Mouse (Mus musculus) stomach, embryonic 16.5 days (tissue): ENCODE measurements around the gene Hoxd13. TPM values are rescaled to one million over a fixed set of nuclear protein-coding genes. Genes with fewer than 3 reads are reported as not detected.

ENCODE experiments used
- ATAC-seq: fragments of 200-750 bp; cut with Nextera tagmentation; 2 replicates; pipeline ENCODE4 v1.8.0; 2017; ENCODE audit warnings: moderate number of reproducible peaks, moderate TSS enrichment; ENCODE audit not compliant: insufficient read depth, low FRiP score
- H3K27ac ChIP-seq: fragments of 300-500 bp; sonication (generic); 2 replicates; pipeline ENCODE4 v1.5.1; 2014; ENCODE audit warnings: low read length
- H3K27me3 ChIP-seq: fragments of 300-500 bp; sonication (generic); 2 replicates; pipeline ENCODE4 v1.6.1; 2014; ENCODE audit warnings: low read length, control low read depth, mixed read lengths; ENCODE audit not compliant: control insufficient read depth, insufficient read depth
- H3K36me3 ChIP-seq: fragments of 300-500 bp; sonication (generic); 2 replicates; pipeline ENCODE4 v1.6.1; 2014; ENCODE audit warnings: low read length; ENCODE audit not compliant: control insufficient read depth, insufficient read depth
- H3K4me1 ChIP-seq: fragments of 300-500 bp; sonication (generic); 2 replicates; pipeline ENCODE4 v1.6.1; 2014; ENCODE audit warnings: low read length, control low read depth, mixed read lengths; ENCODE audit not compliant: control insufficient read depth, insufficient read depth
- H3K4me2 ChIP-seq: fragments of 300-500 bp; sonication (generic); 2 replicates; pipeline ENCODE4 v1.6.1; 2014; ENCODE audit warnings: low read depth, low read length, mixed read lengths
- H3K4me3 ChIP-seq: fragments of 300-500 bp; sonication (generic); replicated peaks from 2 replicates; pipeline ENCODE4 v1.5.1; 2014; ENCODE audit warnings: mild to moderate bottlenecking, low read length
- H3K9ac ChIP-seq: fragments of 300-500 bp; sonication (generic); 2 replicates; pipeline ENCODE4 v1.6.1; 2014; ENCODE audit warnings: low read length
- H3K9me3 ChIP-seq: fragments of 300-500 bp; sonication (generic); replicated peaks from 2 replicates; pipeline ENCODE4 v1.6.1; 2016; ENCODE audit warnings: low read length, control low read depth; ENCODE audit not compliant: control insufficient read depth
- WGBS: fragments of 180-500 bp; shearing (Covaris S2); extraction: QIAGEN DNeasy Blood & Tissue Kit; methylation state at CpG from one replicate; pipeline ENCODE4 v1.1.7; 2014; 5-methylcytosine and 5-hydroxymethylcytosine counted together
- polyA plus RNA-seq: library from polyadenylated mRNA; unstranded; fragments of >200 nt; fragmentation: Nextera tagmentation; extraction: Ambion mirVana; gene quantifications from 2 replicates; pipeline ENCODE4 v1.2.1, GENCODE M21; 2015

Gene Hoxd13
- polyA plus RNA-seq, 1 experiment from 2014 or later = not detected

GRCm38 (mm10) chr2:74685059-74685603, 17.0 kb downstream of the Hoxd13 start:
- Histone ChIP-seq H3K9ac (no peak overlapping the region), H3K36me3 (no peaks in the 10 kb centered on the region), H3K4me2 (no peak overlapping the region), H3K27me3 (peaks cover 92% of the 10 kb centered on the region), H3K4me1 (peaks cover 10% of the 10 kb centered on the region), H3K27ac (no peak overlapping the region), H3K4me3 (no peak overlapping the region), H3K9me3 (no peaks in the 10 kb centered on the region)
- no peak for ATAC-seq
- 14% methylated on average over 4 of the region's 4 CpGs for WGBS

- Histone ChIP-seq H3K36me3 (no peaks in the 10 kb centered on the region), H3K4me2 (no peak overlapping the region), H3K9me3 (no peaks in the 10 kb centered on the region), H3K4me3 (no peak overlapping the region), H3K27me3 (peaks cover 87% of the 10 kb centered on the region), H3K27ac (no peak overlapping the region), H3K4me1 (peaks cover 10% of the 10 kb centered on the region), H3K9ac (no peak overlapping the region)
- ATAC-seq = no peak
- WGBS = 6% methylated on average over 17 of the region's 17 CpGs
These were observed 18.3 kb downstream of the Hoxd13 start for GRCm38 (mm10) chr2:74686301-74686987.

- Histone ChIP-seq H3K9ac (no peak overlapping the region), H3K4me1 (peaks cover 5% of the 10 kb centered on the region), H3K4me2 (no peak overlapping the region), H3K4me3 (no peak overlapping the region), H3K27ac (no peak overlapping the region), H3K27me3 (peaks cover 87% of the 10 kb centered on the region), H3K36me3 (no peaks in the 10 kb centered on the region), H3K9me3 (no peaks in the 10 kb centered on the region)
- WGBS = 2% methylated on average over 27 of the region's 27 CpGs
- ATAC-seq = no peak
These were observed 19.0 kb downstream of the Hoxd13 start for GRCm38 (mm10) chr2:74686988-74687697.

GRCm38 (mm10) chr2:74687698-74688555, 19.8 kb downstream of the Hoxd13 start:
- H3K27me3 ChIP-seq = peaks cover 86% of the 10 kb centered on the region
- peaks cover under 1% of the 10 kb centered on the region for H3K4me1 ChIP-seq
- H3K9me3 ChIP-seq = no peaks in the 10 kb centered on the region
- H3K36me3 ChIP-seq = no peaks in the 10 kb centered on the region
- no peak overlapping the region for H3K4me2 ChIP-seq
- no peak overlapping the region for H3K4me3 ChIP-seq
- no peak for ATAC-seq
- no peak overlapping the region for H3K27ac ChIP-seq
- no peak overlapping the region for H3K9ac ChIP-seq
- WGBS = 2% methylated on average over 31 of the region's 31 CpGs

DNA sequence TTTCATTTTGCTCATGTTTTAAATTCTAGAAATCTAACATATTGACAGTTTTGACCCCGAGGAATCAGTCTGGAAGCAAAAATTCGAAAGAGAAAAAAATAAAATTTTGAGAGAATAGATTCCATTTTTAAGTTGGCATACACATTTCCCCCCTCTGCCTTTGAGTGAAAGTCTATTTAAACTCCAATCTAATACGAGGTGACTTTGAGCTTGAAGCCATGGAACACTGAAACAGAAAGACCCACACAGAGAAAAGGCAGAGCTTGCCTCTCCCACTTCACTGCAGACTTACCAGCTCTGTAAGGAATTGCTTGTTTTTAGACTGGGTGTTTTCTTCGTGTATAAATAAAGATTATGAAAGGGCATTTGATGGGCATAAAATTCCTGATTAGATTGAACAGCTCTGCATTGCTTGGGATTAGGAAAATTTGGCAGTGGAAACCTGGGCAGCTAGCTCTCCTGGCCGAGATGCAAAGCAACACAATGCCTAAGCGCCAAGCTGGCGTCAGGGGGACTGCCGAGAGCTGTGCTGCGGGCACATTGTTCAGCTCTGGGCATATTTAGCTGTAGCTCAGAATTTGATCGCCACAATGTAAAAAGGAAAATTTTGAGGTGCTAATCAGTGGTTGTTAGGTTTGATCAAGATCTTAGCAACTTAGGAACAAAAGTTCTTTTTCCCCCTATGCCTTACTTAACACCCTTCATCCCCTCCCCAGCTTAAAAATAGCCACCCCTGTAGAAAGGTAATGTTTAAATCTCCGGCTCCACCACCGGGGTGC, 20.9 kb downstream of the Hoxd13 start:
- no peak overlapping the region for H3K4me2 ChIP-seq
- no peak for ATAC-seq
- H3K27me3 ChIP-seq = peaks cover 86% of the 10 kb centered on the region
- no peak overlapping the region for H3K27ac ChIP-seq
- no peak overlapping the region for H3K4me3 ChIP-seq
- H3K9ac ChIP-seq = no peak overlapping the region
- H3K4me1 ChIP-seq = no peaks in the 10 kb centered on the region; the same call in 1 of the 2 replicates
- H3K9me3 ChIP-seq = no peaks in the 10 kb centered on the region
- no peaks in the 10 kb centered on the region for H3K36me3 ChIP-seq
- 5% methylated on average over 12 of the region's 12 CpGs for WGBS

- H3K9ac ChIP-seq = no peak overlapping the region
These were observed 21.6 kb downstream of the Hoxd13 start for GRCm38 (mm10) chr2:74689574-74690337.

DNA sequence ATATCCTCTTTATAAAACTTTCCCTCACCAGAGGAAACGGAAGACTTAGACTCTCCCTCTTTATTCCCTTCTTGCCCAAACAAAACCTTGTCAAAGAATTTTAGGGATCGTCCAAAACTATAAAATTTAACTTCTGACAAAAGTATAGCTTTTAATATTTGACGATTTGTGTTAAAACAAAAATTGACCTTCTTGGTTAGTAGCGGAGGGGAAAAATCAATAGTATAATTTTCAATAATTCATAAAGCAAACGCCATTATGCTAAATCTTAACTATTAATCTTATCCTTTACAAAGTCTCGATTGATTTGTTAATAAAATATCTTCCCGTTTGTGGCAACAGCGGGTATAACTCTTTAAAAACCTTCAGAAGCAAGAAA, 22.2 kb downstream of the Hoxd13 start:
- Histone ChIP-seq H3K4me2 (no peak overlapping the region), H3K9ac (no peak overlapping the region), H3K36me3 (no peaks in the 10 kb centered on the region), H3K27me3 (peaks cover 86% of the 10 kb centered on the region), H3K27ac (no peak overlapping the region), H3K9me3 (no peaks in the 10 kb centered on the region), H3K4me1 (no peaks in the 10 kb centered on the region; the same call in 1 of the 2 replicates), H3K4me3 (no peak overlapping the region)
- ATAC-seq = no peak
- 8% methylated on average over 8 of the region's 8 CpGs for WGBS

More at GRCm38 (mm10) chr2:74689574-74690337, 21.6 kb downstream of the Hoxd13 start:
- no peak for ATAC-seq
- Histone ChIP-seq H3K36me3 (no peaks in the 10 kb centered on the region), H3K27me3 (peaks cover 86% of the 10 kb centered on the region), H3K9me3 (no peaks in the 10 kb centered on the region), H3K4me3 (no peak overlapping the region), H3K4me2 (no peak overlapping the region), H3K4me1 (no peaks in the 10 kb centered on the region; the same call in 1 of the 2 replicates), H3K27ac (no peak overlapping the region)
- WGBS = 1% methylated on average over 24 of the region's 24 CpGs
